Mouse (Mus musculus) midbrain, embryonic 14.5 days (tissue): ENCODE measurements around the gene Fam13c. TPM values are rescaled to one million over a fixed set of nuclear protein-coding genes. Genes with fewer than 3 reads are reported as not detected.

ENCODE experiments used
- ATAC-seq: fragments of 200-750 bp; cut with Nextera tagmentation; 2 replicates; pipeline ENCODE4 v1.8.0; 2017; ENCODE audit warnings: moderate number of reproducible peaks, moderate library complexity; ENCODE audit not compliant: low FRiP score, low TSS enrichment
- DNase-seq: peaks from one replicate; pipeline ENCODE4 v3.0.0-alpha.2; 2015
- H3K27ac ChIP-seq: fragments of 300-500 bp; sonication (generic); replicated peaks from 2 replicates; pipeline ENCODE4 v1.5.1; 2014; ENCODE audit warnings: mild to moderate bottlenecking, low read depth, low read length, moderate library complexity
- H3K27me3 ChIP-seq: fragments of 300-500 bp; sonication (generic); 2 replicates; pipeline ENCODE4 v1.6.1; 2014; ENCODE audit warnings: low read length, control low read depth, mixed read lengths; ENCODE audit not compliant: control insufficient read depth, insufficient read depth
- H3K36me3 ChIP-seq: fragments of 300-500 bp; sonication (generic); 2 replicates; pipeline ENCODE4 v1.6.1; 2014; ENCODE audit warnings: low read length, control low read depth; ENCODE audit not compliant: control insufficient read depth, insufficient read depth
- H3K4me1 ChIP-seq: fragments of 300-500 bp; sonication (generic); 2 replicates; pipeline ENCODE4 v1.6.1; 2014; ENCODE audit warnings: mild to moderate bottlenecking, antibody characterized with exemption, low read length, control low read depth; ENCODE audit not compliant: control insufficient read depth, insufficient read depth
- H3K4me2 ChIP-seq: fragments of 300-500 bp; sonication (generic); 2 replicates; pipeline ENCODE4 v1.6.1; 2014; ENCODE audit warnings: mild to moderate bottlenecking, low read length, moderate library complexity
- H3K4me3 ChIP-seq: fragments of 300-500 bp; sonication (generic); replicated peaks from 2 replicates; pipeline ENCODE4 v1.5.1; 2014; ENCODE audit warnings: low read depth, low read length
- H3K9ac ChIP-seq: fragments of 300-500 bp; sonication (generic); replicated peaks from 2 replicates; pipeline ENCODE4 v1.6.1; 2014; ENCODE audit warnings: mild to moderate bottlenecking, low read length, moderate library complexity
- H3K9me3 ChIP-seq: fragments of 300-500 bp; sonication (generic); 2 replicates; pipeline ENCODE4 v1.6.1; 2016; ENCODE audit warnings: low read length, control low read depth, mixed read lengths; ENCODE audit not compliant: control insufficient read depth
- WGBS: fragments of 180-500 bp; shearing (Covaris S2); extraction: QIAGEN DNeasy Blood & Tissue Kit; methylation state at CpG from one replicate; pipeline ENCODE4 v1.1.7; 2014; 5-methylcytosine and 5-hydroxymethylcytosine counted together
- polyA plus RNA-seq: library from polyadenylated mRNA; unstranded; fragments of >200 nt; fragmentation: Nextera tagmentation; extraction: Ambion mirVana; gene quantifications from 2 replicates; pipeline ENCODE4 v1.2.1, GENCODE M21; 2014

The Fam13c gene
- polyA plus RNA-seq, 1 experiment from 2014 or later, result 33.6 TPM

DNA sequence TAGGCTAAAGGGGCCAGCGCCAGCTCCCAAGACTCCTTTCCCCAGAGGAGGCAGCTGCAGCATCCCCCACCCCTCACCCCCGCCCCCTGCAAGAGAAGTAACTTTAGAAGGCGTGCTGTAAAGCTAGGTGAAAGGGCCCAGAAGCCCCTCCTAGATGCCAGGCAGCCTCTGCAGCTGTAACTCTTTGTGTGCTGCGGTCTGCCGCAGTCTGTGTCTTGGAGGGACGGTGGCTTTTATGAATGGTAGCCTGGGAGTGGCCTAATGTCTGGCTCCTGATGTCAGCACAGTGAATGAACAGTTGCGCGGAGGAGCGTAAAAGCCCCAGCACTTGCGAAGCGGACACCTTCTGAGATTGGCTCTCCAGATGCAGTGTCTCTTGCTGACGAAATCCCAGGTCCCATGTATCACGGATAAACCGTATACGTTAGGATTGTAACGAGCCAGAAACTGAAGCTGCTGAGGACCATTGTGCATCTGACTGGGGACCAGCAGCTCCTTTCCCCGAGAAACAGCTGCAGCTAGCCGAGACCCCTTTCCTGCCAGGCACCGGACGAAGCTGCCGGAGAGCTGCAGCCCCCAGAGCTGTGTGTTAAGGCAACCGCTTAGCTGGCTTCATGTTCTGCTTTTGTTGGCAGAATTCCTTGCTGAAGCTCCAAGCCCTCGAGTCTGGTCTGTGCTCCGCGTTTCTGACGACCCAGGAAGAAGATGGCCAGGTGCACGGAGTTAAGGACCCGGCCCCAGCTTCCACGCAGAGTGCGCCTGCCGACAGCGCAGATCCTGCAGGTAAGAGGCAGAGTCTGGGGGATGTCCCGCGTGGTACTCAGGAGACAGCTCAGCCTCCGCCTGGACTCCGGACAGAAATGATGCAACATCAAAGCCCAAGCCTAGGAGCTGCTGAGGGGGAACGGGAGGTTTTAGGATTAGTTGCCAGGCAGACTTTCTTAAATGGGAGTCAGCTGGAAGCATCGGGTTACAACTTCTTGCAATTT, 80.2 kb downstream of the Fam13c start:
- H3K9me3 ChIP-seq, result 0 out of 2 replicates have a peak, but pooled peaks cover 4% of the 10 kb centered on the region
- H3K27me3 ChIP-seq, result no peaks in the 10 kb centered on the region
- peak overlapping the region; percentile 44 for H3K4me3 ChIP-seq
- peak; percentile 80 for DNase-seq
- ATAC-seq, result peak; percentile 82
- WGBS, result under 1% methylated on average over 38 of the region's 38 CpGs
- H3K4me1 ChIP-seq, result peaks cover 25% of the 10 kb centered on the region
- H3K27ac ChIP-seq, result peak overlapping the region; percentile 82
- H3K36me3 ChIP-seq, result peaks cover 5% of the 10 kb centered on the region; the same call in 1 of the 2 replicates
- H3K4me2 ChIP-seq, result peak overlapping the region; percentile 90
- peak overlapping the region; percentile 63 for H3K9ac ChIP-seq

- Histone ChIP-seq H3K9me3 (0 out of 2 replicates have a peak, but pooled peaks cover 4% of the 10 kb centered on the region), H3K27me3 (no peaks in the 10 kb centered on the region), H3K36me3 (peaks cover 8% of the 10 kb centered on the region; the same call in 1 of the 2 replicates), H3K4me3 (peak overlapping the region; percentile 44), H3K9ac (peak overlapping the region; percentile 63; the same call in 1 of the 2 replicates), H3K4me1 (peaks cover 25% of the 10 kb centered on the region), H3K4me2 (peak overlapping the region; percentile 90), H3K27ac (0 out of 2 replicates have a peak overlapping the region, but pooled peaks have one; percentile 82)
- WGBS, result 11% methylated on average over 5 of the region's 5 CpGs
- ATAC-seq (no peak), DNase-seq (peak; percentile 65)
These were observed 81.1 kb downstream of the Fam13c start for GRCm38 (mm10) chr10:70521379-70521778.

GRCm38 (mm10) chr10:70530185-70530823, 90.0 kb downstream of the Fam13c start:
- H3K27ac ChIP-seq, result no peak overlapping the region
- no peak overlapping the region for H3K4me3 ChIP-seq
- no peak for DNase-seq
- H3K9ac ChIP-seq, result no peak overlapping the region
- 92% methylated on average over 12 of the region's 12 CpGs for WGBS
- no peaks in the 10 kb centered on the region for H3K4me1 ChIP-seq
- peaks cover 17% of the 10 kb centered on the region for H3K36me3 ChIP-seq
- no peaks in the 10 kb centered on the region for H3K9me3 ChIP-seq
- ATAC-seq, result no peak
- no peaks in the 10 kb centered on the region for H3K27me3 ChIP-seq
- H3K4me2 ChIP-seq, result no peak overlapping the region

DNA sequence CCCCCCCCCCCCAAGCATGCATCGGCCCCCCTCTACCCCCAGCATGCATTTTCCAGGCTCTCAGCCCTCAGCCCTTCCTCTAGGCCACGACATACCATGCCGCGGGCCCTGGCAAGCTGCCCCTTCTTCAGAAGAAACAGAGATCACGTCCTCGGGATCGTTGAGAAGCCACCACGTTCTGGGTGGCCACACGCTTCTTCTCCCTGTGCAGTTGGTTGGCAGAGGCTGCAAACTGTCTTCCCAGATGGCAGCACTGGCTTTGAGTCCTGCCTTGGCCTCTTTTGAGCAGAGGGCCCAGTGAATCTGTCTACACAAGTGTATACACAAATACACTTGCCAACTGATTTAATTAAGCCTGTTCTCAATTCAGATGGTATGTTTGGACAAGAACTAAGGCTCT, 92.0 kb downstream of the Fam13c start:
- Histone ChIP-seq H3K9ac (no peak overlapping the region), H3K9me3 (no peaks in the 10 kb centered on the region), H3K36me3 (peaks cover 21% of the 10 kb centered on the region), H3K4me2 (no peak overlapping the region), H3K4me3 (no peak overlapping the region), H3K27me3 (no peaks in the 10 kb centered on the region), H3K4me1 (no peaks in the 10 kb centered on the region), H3K27ac (no peak overlapping the region)
- DNase-seq, result peak; percentile 23
- no peak for ATAC-seq
- 85% methylated on average over 9 of the region's 9 CpGs for WGBS

- 64% methylated on average over 8 of the region's 8 CpGs for WGBS
- Histone ChIP-seq H3K27ac (no peak overlapping the region), H3K27me3 (no peaks in the 10 kb centered on the region), H3K4me2 (no peak overlapping the region), H3K9me3 (no peaks in the 10 kb centered on the region), H3K4me3 (no peak overlapping the region), H3K9ac (no peak overlapping the region), H3K4me1 (no peaks in the 10 kb centered on the region), H3K36me3 (peaks cover 29% of the 10 kb centered on the region)
- DNase-seq (no peak), ATAC-seq (no peak)
These were observed 93.1 kb downstream of the Fam13c start for GRCm38 (mm10) chr10:70533301-70533781.

- ATAC-seq (no peak), DNase-seq (no peak)
- no peaks in the 10 kb centered on the region for H3K27me3 ChIP-seq
- no peak overlapping the region for H3K9ac ChIP-seq
- no peak overlapping the region for H3K4me2 ChIP-seq
- WGBS, result 91% methylated on average over 12 of the region's 12 CpGs
- H3K36me3 ChIP-seq, result peaks cover 32% of the 10 kb centered on the region
- no peak overlapping the region for H3K27ac ChIP-seq
- H3K4me1 ChIP-seq, result no peaks in the 10 kb centered on the region
- H3K4me3 ChIP-seq, result no peak overlapping the region
- no peaks in the 10 kb centered on the region for H3K9me3 ChIP-seq
These were observed 93.7 kb downstream of the Fam13c start for GRCm38 (mm10) chr10:70533986-70534385.

- H3K4me3 ChIP-seq, result no peak overlapping the region
- DNase-seq, result no peak
- no peaks in the 10 kb centered on the region for H3K9me3 ChIP-seq
- ATAC-seq, result no peak
- H3K9ac ChIP-seq, result no peak overlapping the region
- H3K4me1 ChIP-seq, result no peaks in the 10 kb centered on the region
- peaks cover 32% of the 10 kb centered on the region for H3K36me3 ChIP-seq
- H3K27me3 ChIP-seq, result no peaks in the 10 kb centered on the region
- H3K27ac ChIP-seq, result no peak overlapping the region
- 94% methylated on average over 10 of the region's 10 CpGs for WGBS
- H3K4me2 ChIP-seq, result no peak overlapping the region
These were observed 94.3 kb downstream of the Fam13c start for GRCm38 (mm10) chr10:70534571-70534970.

DNA sequence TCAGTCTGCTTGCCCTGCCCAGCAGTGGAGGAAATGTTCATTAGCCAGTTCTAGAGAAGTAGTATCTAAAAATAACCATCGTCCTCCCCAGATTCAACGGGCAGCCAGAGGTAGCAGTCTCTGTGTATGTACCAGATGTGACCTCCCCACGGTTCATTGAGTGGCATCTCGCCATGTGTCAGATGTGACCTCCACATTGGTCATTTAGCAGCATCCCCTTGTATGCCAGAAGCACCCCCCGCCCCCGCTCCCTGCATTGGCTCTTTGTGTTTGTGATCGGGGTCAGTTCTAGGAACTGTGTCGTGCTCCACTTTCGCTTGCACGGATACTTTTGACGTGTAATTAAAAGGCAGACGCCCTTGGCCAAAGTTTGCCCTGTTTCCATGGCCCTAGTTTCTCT, 95.1 kb downstream of the Fam13c start:
- H3K27me3 ChIP-seq, result no peaks in the 10 kb centered on the region
- WGBS, result 94% methylated on average over 12 of the region's 12 CpGs
- ATAC-seq (no peak), DNase-seq (no peak)
- peaks cover 35% of the 10 kb centered on the region for H3K36me3 ChIP-seq
- no peak overlapping the region for H3K27ac ChIP-seq
- H3K9ac ChIP-seq, result no peak overlapping the region
- no peak overlapping the region for H3K4me3 ChIP-seq
- H3K9me3 ChIP-seq, result no peaks in the 10 kb centered on the region
- H3K4me2 ChIP-seq, result no peak overlapping the region
- H3K4me1 ChIP-seq, result no peaks in the 10 kb centered on the region
